Mouse (Mus musculus): ENCODE measurements around the gene Mri1. TPM values are rescaled to one million over a fixed set of nuclear protein-coding genes. Genes with fewer than 3 reads are reported as not detected.

The Mri1 gene
- polyA plus RNA-seq, 1 experiment from 2014 or later: 36.1 TPM

- Histone ChIP-seq H3K9me3 (replicated peaks) (no peaks in the 10 kb centered on the region), H3K4me3 (no peak overlapping the region), H3K4me2 (no peak overlapping the region), H3K27me3 (no peaks in the 10 kb centered on the region), H3K27ac (peak overlapping the region; percentile 42), H3K36me3 (peaks cover 75% of the 10 kb centered on the region), H3K4me1 (replicated peaks) (peaks cover 41% of the 10 kb centered on the region), H3K9ac (no peak overlapping the region)
- no peak for ATAC-seq (replicated peaks; ENCODE audit: insufficient number of reproducible peaks, insufficient read depth, low FRiP score, low read depth)
- WGBS: 75% methylated on average over 3 of the region's 3 CpGs
These were observed 45.9 kb downstream of the Mri1 start for GRCm38 (mm10) chr8:84211202-84211601.

- no peaks in the 10 kb centered on the region for H3K27me3 ChIP-seq
- H3K9me3 ChIP-seq (replicated peaks): no peaks in the 10 kb centered on the region
- peaks cover 73% of the 10 kb centered on the region for H3K36me3 ChIP-seq
- H3K4me1 ChIP-seq (replicated peaks): peaks cover 41% of the 10 kb centered on the region
- H3K9ac ChIP-seq: no peak overlapping the region
- H3K4me3 ChIP-seq: no peak overlapping the region
- 55% methylated on average over 34 of the region's 34 CpGs for WGBS
- 0 out of 2 replicates have a peak overlapping the region, but pooled peaks have one; percentile 16 for H3K4me2 ChIP-seq
- H3K27ac ChIP-seq: peak overlapping the region; percentile 22; the same call in 1 of the 2 replicates
- ATAC-seq (replicated peaks; ENCODE audit: insufficient number of reproducible peaks, insufficient read depth, low FRiP score, low read depth): peak; percentile 25; the same call in 1 of the 2 replicates
These were observed 46.8 kb downstream of the Mri1 start for GRCm38 (mm10) chr8:84210167-84210791.

- 0 out of 2 replicates have a peak overlapping the region, but pooled peaks have one; percentile 28 for H3K9ac ChIP-seq
- no peak overlapping the region for H3K4me3 ChIP-seq
- peak overlapping the region; percentile 81 for H3K27ac ChIP-seq
- H3K4me1 ChIP-seq (replicated peaks): peaks cover 48% of the 10 kb centered on the region
- H3K36me3 ChIP-seq: peaks cover 67% of the 10 kb centered on the region
- 70% methylated on average over 17 of the region's 17 CpGs for WGBS
- no peaks in the 10 kb centered on the region for H3K27me3 ChIP-seq
- no peak for ATAC-seq (replicated peaks; ENCODE audit: insufficient number of reproducible peaks, insufficient read depth, low FRiP score, low read depth)
- H3K9me3 ChIP-seq (replicated peaks): no peaks in the 10 kb centered on the region
- no peak overlapping the region for H3K4me2 ChIP-seq
These were observed 48.4 kb downstream of the Mri1 start for GRCm38 (mm10) chr8:84208381-84209380.

GRCm38 (mm10) chr8:84207811-84208210 lies 49.3 kb downstream of the Mri1 start:
- Histone ChIP-seq H3K27ac (peak overlapping the region; percentile 81), H3K4me2 (peak overlapping the region; percentile 21; the same call in 1 of the 2 replicates), H3K9ac (peak overlapping the region; percentile 28; the same call in 1 of the 2 replicates), H3K27me3 (no peaks in the 10 kb centered on the region), H3K9me3 (replicated peaks) (no peaks in the 10 kb centered on the region), H3K4me3 (no peak overlapping the region), H3K4me1 (replicated peaks) (peaks cover 56% of the 10 kb centered on the region), H3K36me3 (peaks cover 60% of the 10 kb centered on the region)
- WGBS: 52% methylated on average over 7 of the region's 7 CpGs
- no peak; the same call in 1 of the 2 replicates for ATAC-seq (replicated peaks; ENCODE audit: insufficient number of reproducible peaks, insufficient read depth, low FRiP score, low read depth)

GRCm38 (mm10) chr8:84206666-84207065 lies 50.5 kb downstream of the Mri1 start:
- Histone ChIP-seq H3K4me1 (replicated peaks) (peaks cover 68% of the 10 kb centered on the region), H3K9me3 (replicated peaks) (no peaks in the 10 kb centered on the region), H3K4me2 (no peak overlapping the region), H3K4me3 (no peak overlapping the region), H3K27ac (peak overlapping the region; percentile 81), H3K27me3 (no peaks in the 10 kb centered on the region), H3K36me3 (peaks cover 48% of the 10 kb centered on the region), H3K9ac (no peak overlapping the region)
- ATAC-seq (replicated peaks; ENCODE audit: insufficient number of reproducible peaks, insufficient read depth, low FRiP score, low read depth): no peak
- 86% methylated on average over 3 of the region's 3 CpGs for WGBS

- Histone ChIP-seq H3K9ac (no peak overlapping the region), H3K4me1 (replicated peaks) (peaks cover 69% of the 10 kb centered on the region), H3K27ac (0 out of 2 replicates have a peak overlapping the region, but pooled peaks have one; percentile 35), H3K9me3 (replicated peaks) (no peaks in the 10 kb centered on the region), H3K27me3 (no peaks in the 10 kb centered on the region), H3K36me3 (peaks cover 40% of the 10 kb centered on the region), H3K4me3 (no peak overlapping the region), H3K4me2 (no peak overlapping the region)
- 86% methylated on average over 5 of the region's 5 CpGs for WGBS
- ATAC-seq (replicated peaks; ENCODE audit: insufficient number of reproducible peaks, insufficient read depth, low FRiP score, low read depth): no peak
These were observed 52.1 kb downstream of the Mri1 start for GRCm38 (mm10) chr8:84205073-84205472.

GRCm38 (mm10) chr8:84203975-84204772 lies 53.0 kb downstream of the Mri1 start:
- H3K27me3 ChIP-seq: no peaks in the 10 kb centered on the region
- peak; percentile 23; the same call in 1 of the 2 replicates for ATAC-seq (replicated peaks; ENCODE audit: insufficient number of reproducible peaks, insufficient read depth, low FRiP score, low read depth)
- H3K9ac ChIP-seq: peak overlapping the region; percentile 92
- peaks cover 31% of the 10 kb centered on the region for H3K36me3 ChIP-seq
- H3K4me3 ChIP-seq: peak overlapping the region; percentile 76
- no peaks in the 10 kb centered on the region for H3K9me3 ChIP-seq (replicated peaks)
- H3K27ac ChIP-seq: peak overlapping the region; percentile 97
- 34% methylated on average over 13 of the region's 13 CpGs for WGBS
- peak overlapping the region; percentile 88 for H3K4me2 ChIP-seq
- peaks cover 72% of the 10 kb centered on the region for H3K4me1 ChIP-seq (replicated peaks)

GRCm38 (mm10) chr8:84202938-84203917 lies 53.9 kb downstream of the Mri1 start:
- H3K9ac ChIP-seq: peak overlapping the region; percentile 92
- peak overlapping the region; percentile 88 for H3K4me2 ChIP-seq
- H3K9me3 ChIP-seq (replicated peaks): no peaks in the 10 kb centered on the region
- ATAC-seq (replicated peaks; ENCODE audit: insufficient number of reproducible peaks, insufficient read depth, low FRiP score, low read depth): peak; percentile 60
- H3K4me1 ChIP-seq (replicated peaks): peaks cover 73% of the 10 kb centered on the region
- H3K36me3 ChIP-seq: peaks cover 22% of the 10 kb centered on the region; the same call in 1 of the 2 replicates
- H3K4me3 ChIP-seq: peak overlapping the region; percentile 76
- 6% methylated on average over 34 of the region's 34 CpGs for WGBS
- H3K27ac ChIP-seq: peak overlapping the region; percentile 97
- no peaks in the 10 kb centered on the region for H3K27me3 ChIP-seq

- ATAC-seq (replicated peaks; ENCODE audit: insufficient number of reproducible peaks, insufficient read depth, low FRiP score, low read depth): no peak
- 62% methylated on average over 9 of the region's 9 CpGs for WGBS
These were observed 54.7 kb downstream of the Mri1 start for GRCm38 (mm10) chr8:84202466-84202865.

More at GRCm38 (mm10) chr8:84202466-84202865, 54.7 kb downstream of the Mri1 start:
- Histone ChIP-seq H3K27me3 (no peaks in the 10 kb centered on the region), H3K4me1 (replicated peaks) (peaks cover 72% of the 10 kb centered on the region), H3K9me3 (replicated peaks) (no peaks in the 10 kb centered on the region), H3K27ac (peak overlapping the region; percentile 97), H3K36me3 (peaks cover 21% of the 10 kb centered on the region; the same call in 1 of the 2 replicates), H3K4me3 (peak overlapping the region; percentile 76), H3K4me2 (peak overlapping the region; percentile 88), H3K9ac (peak overlapping the region; percentile 92)

Data from heart, embryonic 15.5 days (tissue).